Mouse (Mus musculus): ENCODE data around the gene Zbtb9. TPM values are rescaled to one million over a fixed set of nuclear protein-coding genes. Genes with fewer than 3 reads are reported as not detected.

Gene Zbtb9
- total and polyA plus RNA-seq, 3 experiments: 10.7 to 13.4 TPM; not detected in 1

GRCm38 (mm10) chr17:27047762-27048444 is 74.9 kb downstream of the Zbtb9 start:
- TF ChIP-seq EP300 (IDR thresholded peaks at IDR 0.05; ENCODE audit: low read depth in 1 of 2, low read length in 2 of 2): no peak
- TF ChIP-seq JUND (IDR thresholded peaks at IDR 0.05; ENCODE audit: low read depth, low read length): no peak
- peak; percentile 12; the same call in 1 of the 2 replicates for TF ChIP-seq ZC3H11A (IDR thresholded peaks at IDR 0.05; ENCODE audit: low read depth, low read length)
- no peak for TF ChIP-seq ZNF384 (IDR thresholded peaks at IDR 0.05; ENCODE audit: low read depth, low read length)
- peak; percentile 34 for TF ChIP-seq RAD21 (IDR thresholded peaks at IDR 0.05; ENCODE audit: low read depth, low read length)
- no peak for TF ChIP-seq TCF12 (IDR thresholded peaks at IDR 0.05; ENCODE audit: low read depth, low read length)
- no peak for TF ChIP-seq MXI1 (IDR thresholded peaks at IDR 0.05; ENCODE audit: low read depth, low read length)
- no peak for TF ChIP-seq MYB (IDR thresholded peaks at IDR 0.05; ENCODE audit: low read depth, low read length)
- no peak for TF ChIP-seq SIN3A (IDR thresholded peaks at IDR 0.05; ENCODE audit: low read length)
- TF ChIP-seq UBTF (IDR thresholded peaks at IDR 0.05; ENCODE audit: borderline replicate concordance, insufficient read depth, low read depth, low read length): no peak
- TF ChIP-seq E2F4 (IDR thresholded peaks at IDR 0.05; ENCODE audit: borderline replicate concordance, low read depth, low read length): no peak
- no peak for TF ChIP-seq USF2 (IDR thresholded peaks at IDR 0.05; ENCODE audit: borderline replicate concordance in 1 of 2, insufficient read depth in 1 of 2, low read depth in 1 of 2, low read length in 2 of 2)
- peak; percentile 66 to 97 (median 76) for TF ChIP-seq CTCF (IDR thresholded peaks at IDR 0.05 in 2 of 3, conservative IDR thresholded peaks at IDR 0.05 in 1 of 3; ENCODE audit: control insufficient read depth in 1 of 3, insufficient read depth in 1 of 3, low read depth in 2 of 3, low read length in 3 of 3, poor library complexity in 1 of 3, severe bottlenecking in 1 of 3)
- TF ChIP-seq MAZ (IDR thresholded peaks at IDR 0.05; ENCODE audit: low read depth, low read length): no peak
- no peak for TF ChIP-seq HCFC1 (IDR thresholded peaks at IDR 0.05; ENCODE audit: low read depth, low read length)
- peak; percentile 46 for TF ChIP-seq SMC3 (IDR thresholded peaks at IDR 0.05; ENCODE audit: low read depth, low read length)
- TF ChIP-seq KAT2A (conservative IDR thresholded peaks at IDR 0.05; ENCODE audit: low read depth, low read length): no peak
- TF ChIP-seq POLR2AphosphoS2 (IDR thresholded peaks at IDR 0.05; ENCODE audit: low read length): no peak
- Histone ChIP-seq H3K4me1 (ENCODE audit: control insufficient read depth in 1 of 2, insufficient read depth in 2 of 2, low read length in 2 of 2) (peaks cover 0 to 11% of the 10 kb centered on the region in 2 experiments; a peak in 2 of 4 replicates), H3K9me3 (replicated peaks; ENCODE audit: insufficient read depth, low read length) (no peaks in the 10 kb centered on the region), H3K79me2 (ENCODE audit: control insufficient read depth, insufficient read depth, low read length, poor library complexity) (peaks cover 1% of the 10 kb centered on the region; the same call in 1 of the 2 replicates), H3K9ac (ENCODE audit: control insufficient read depth, low read depth, low read length, poor library complexity, severe bottlenecking) (no peak overlapping the region), H3K27ac (ENCODE audit: control insufficient read depth, low read depth, low read length) (no peak overlapping the region), H3K27me3 (ENCODE audit: control insufficient read depth in 1 of 2, insufficient read depth in 2 of 2, low read length in 2 of 2) (no peaks in the 10 kb centered on the region), H3K4me3 (ENCODE audit: control insufficient read depth in 1 of 2, insufficient read depth in 1 of 2, low read depth in 2 of 2, low read length in 2 of 2) (no peak overlapping the region), H3K36me3 (ENCODE audit: control insufficient read depth in 1 of 2, insufficient read depth in 2 of 2, low read length in 2 of 2) (0 out of 4 replicates have a peak, but pooled peaks cover 0 to 2% of the 10 kb centered on the region in 2 experiments)
- peak; percentile 48 for DNase-seq (ENCODE audit: low read depth, low spot score)
